Mouse (Mus musculus): ENCODE measurements around the gene Ms4a5. TPM values are rescaled to one million over a fixed set of nuclear protein-coding genes. Genes with fewer than 3 reads are reported as not detected.
"Not testable (repeated sequence)": the region's sequence is repeated elsewhere in the genome, so short reads cannot be mapped to it uniquely, and the experiment has no call there.

The Ms4a5 gene
- total RNA-seq (2021): not detected
- long read RNA-seq, experiment 1: 0 reads
- long read RNA-seq, experiment 2: 0 reads

DNA sequence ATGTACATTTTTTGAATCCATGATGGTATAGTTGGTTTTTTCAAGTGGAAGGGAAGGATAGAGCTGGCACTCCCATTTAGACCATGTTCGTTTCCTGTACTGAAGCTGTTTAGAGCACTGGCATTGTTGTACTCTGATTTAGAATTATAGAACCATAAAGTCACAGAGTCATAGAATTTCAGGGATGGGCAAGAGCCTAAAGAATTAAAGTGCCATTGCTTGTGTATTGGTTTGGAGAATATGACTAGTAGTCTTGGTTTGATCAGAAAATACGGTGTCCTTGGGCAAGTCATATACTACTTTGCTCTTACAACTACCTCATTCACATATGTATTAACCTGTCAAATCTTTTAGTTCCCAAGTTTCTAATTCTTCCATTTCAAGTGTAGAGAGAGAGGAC lies at the start of gene Ms4a5:
Ms4a5 (minus strand) TSS at position 101 of the 400 bp plus-strand sequence.
- intact Hi-C loops (cut with DNase I): no loop called here
- no peak within 1 kb of the TSS for H3K27ac ChIP-seq
- DNase-seq: no peak
- H3K4me3 ChIP-seq: no peak within 1 kb of the TSS
- no peak for TF ChIP-seq CTCF (IDR thresholded peaks at IDR 0.05)

GRCm38 (mm10) chr19:11321123-11321522 lies 37.5 kb upstream of the Ms4a5 start:
- H3K4me3 ChIP-seq: no peak overlapping the region
- no peak for DNase-seq
- intact Hi-C loops (cut with DNase I): no loop called here
- no peak for TF ChIP-seq CTCF (IDR thresholded peaks at IDR 0.05)
- no peak overlapping the region for H3K27ac ChIP-seq

- Histone ChIP-seq H3K4me3 (no peak overlapping the region), H3K27ac (no peak overlapping the region)
- intact Hi-C loops (cut with DNase I): no loop called here
- no peak for DNase-seq
- TF ChIP-seq CTCF (IDR thresholded peaks at IDR 0.05): no peak
These were observed 33.1 kb upstream of the Ms4a5 start for GRCm38 (mm10) chr19:11316786-11317185.

DNA sequence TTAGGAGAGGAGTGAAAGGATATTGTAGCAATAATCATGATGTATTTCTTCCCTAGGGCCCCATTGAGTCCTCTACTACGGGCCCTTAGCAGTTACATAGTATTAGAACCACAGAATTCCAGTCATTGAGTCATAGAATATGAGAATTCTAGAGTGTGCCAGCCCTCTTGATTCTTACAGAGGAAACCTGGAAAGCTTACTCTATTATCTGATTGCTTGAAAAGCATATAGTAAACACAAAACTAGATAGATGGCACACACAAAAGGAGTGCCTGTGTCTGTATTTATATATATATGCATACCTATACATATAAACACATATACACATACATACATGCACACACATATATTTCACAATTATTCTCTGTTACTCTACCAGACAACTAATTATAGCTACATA lies 30.7 kb upstream of the Ms4a5 start, which contains the start of gene Ms4a14:
Ms4a14 (minus strand) TSS at position 101 of the 400 bp plus-strand sequence.
- no peak for TF ChIP-seq CTCF (IDR thresholded peaks at IDR 0.05)
- Histone ChIP-seq H3K4me3 (no peak within 1 kb of the TSS), H3K27ac (no peak within 1 kb of the TSS)
- no peak for DNase-seq
- intact Hi-C loops (cut with DNase I): no loop called here

DNA sequence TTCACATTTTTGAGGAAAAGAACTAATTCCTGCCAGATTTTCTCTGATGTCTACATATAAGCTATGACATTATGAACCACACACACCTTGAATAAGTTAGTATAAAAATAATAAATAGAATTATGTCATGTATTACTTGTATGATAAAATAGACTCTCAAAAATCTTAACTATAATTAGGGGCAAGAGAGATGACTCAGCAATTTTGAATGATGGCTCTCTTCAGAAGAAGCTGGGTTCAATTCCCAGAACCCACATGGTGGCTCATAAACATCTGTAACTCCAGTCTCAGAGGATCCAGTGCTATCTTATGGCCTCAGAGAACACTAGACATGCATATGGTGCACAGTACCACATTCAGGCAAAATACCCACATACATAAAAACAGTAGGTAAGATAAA lies 25.2 kb upstream of the Ms4a5 start:
- no peak for DNase-seq
- no peak overlapping the region for H3K27ac ChIP-seq
- TF ChIP-seq CTCF (IDR thresholded peaks at IDR 0.05): no peak
- H3K4me3 ChIP-seq: no peak overlapping the region
- intact Hi-C loops (cut with DNase I): no loop called here

DNA sequence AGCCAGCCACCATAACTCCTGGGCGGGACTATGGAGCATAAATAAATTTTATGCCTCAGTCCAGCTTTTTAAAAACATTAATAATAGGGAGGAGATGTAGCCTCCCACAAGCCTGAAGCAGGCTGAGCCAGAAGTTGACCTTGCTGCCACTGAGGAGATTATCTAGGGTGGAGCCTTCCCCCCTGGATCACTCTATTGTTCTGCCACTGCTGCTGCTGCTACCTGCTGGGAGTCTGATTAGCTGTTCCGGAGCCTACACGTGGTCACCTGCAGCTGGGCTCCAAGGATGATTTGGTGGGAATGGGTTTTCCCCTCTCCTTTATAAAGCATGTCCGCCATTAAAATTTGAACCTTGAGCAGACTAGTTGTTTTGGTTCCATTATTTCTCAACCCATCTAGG lies 15.9 kb upstream of the Ms4a5 start:
- intact Hi-C loops (cut with DNase I); H3K27ac ChIP-seq; DNase-seq; H3K4me3 ChIP-seq: not testable (repeated sequence)

DNA sequence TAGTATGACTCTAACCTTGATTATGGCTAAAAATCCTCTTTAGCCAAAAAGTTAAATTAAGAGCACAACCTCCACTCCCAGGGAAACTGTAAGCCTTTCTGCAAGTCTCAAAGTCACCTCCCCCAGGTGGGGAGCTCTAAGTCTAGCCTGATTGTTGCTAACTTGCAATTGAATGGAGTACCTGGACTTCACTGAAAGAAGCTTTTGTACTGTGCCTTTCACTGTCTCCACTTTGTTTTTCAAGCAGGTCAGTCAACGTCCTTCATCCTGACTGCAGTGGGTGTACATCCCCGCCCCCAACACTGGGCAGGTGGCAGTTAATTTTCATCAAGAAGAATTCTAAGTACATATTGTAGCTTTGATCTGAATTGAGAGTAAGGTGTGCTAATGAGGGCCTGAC lies 15.3 kb upstream of the Ms4a5 start:
- TF ChIP-seq CTCF (IDR thresholded peaks at IDR 0.05): no peak
- intact Hi-C loops (cut with DNase I): no loop called here
- Histone ChIP-seq H3K4me3 (no peak overlapping the region), H3K27ac (no peak overlapping the region)
- no peak for DNase-seq

GRCm38 (mm10) chr19:11293616-11294015 lies 9.9 kb upstream of the Ms4a5 start:
- intact Hi-C loops (cut with DNase I); DNase-seq: not testable (repeated sequence)
- H3K27ac ChIP-seq: peak overlapping the region; percentile 70
- H3K4me3 ChIP-seq: peak overlapping the region; percentile 67

GRCm38 (mm10) chr19:11292990-11293389 lies 9.3 kb upstream of the Ms4a5 start:
- intact Hi-C loops (cut with DNase I): no loop called here
- TF ChIP-seq CTCF (IDR thresholded peaks at IDR 0.05): no peak
- peak overlapping the region; percentile 67 for H3K4me3 ChIP-seq
- DNase-seq: no peak
- H3K27ac ChIP-seq: peak overlapping the region; percentile 70

GRCm38 (mm10) chr19:11280223-11280622 lies 3.5 kb downstream of the Ms4a5 start:
- intact Hi-C loops (cut with DNase I): no loop called here
- DNase-seq: no peak
- H3K4me3 ChIP-seq: no peak overlapping the region

DNA sequence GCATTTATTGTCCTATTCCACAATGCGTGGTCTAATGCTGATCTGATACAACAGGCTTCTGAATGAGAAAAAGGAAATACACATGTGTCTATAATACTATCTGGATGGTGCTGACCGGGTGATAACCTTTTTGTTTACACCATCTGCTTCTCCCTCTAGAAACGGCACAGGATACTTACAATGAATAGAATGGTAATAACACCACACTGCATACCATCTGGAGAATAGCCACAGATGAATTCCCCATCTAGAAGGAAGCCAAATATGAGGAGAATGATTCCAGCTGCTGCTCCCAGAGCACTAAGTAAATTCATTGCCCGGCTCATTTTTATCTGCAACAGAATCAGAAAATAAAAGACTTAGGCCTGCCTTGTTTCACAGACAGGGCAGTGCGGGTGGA lies 7.2 kb downstream of the Ms4a5 start:
- intact Hi-C loops (cut with DNase I): no loop called here
- Histone ChIP-seq H3K4me3 (no peak overlapping the region), H3K27ac (no peak overlapping the region)
- DNase-seq: no peak
- no peak for TF ChIP-seq CTCF (IDR thresholded peaks at IDR 0.05)

More at GRCm38 (mm10) chr19:11280223-11280622, 3.5 kb downstream of the Ms4a5 start:
- TF ChIP-seq CTCF (IDR thresholded peaks at IDR 0.05): no peak
- H3K27ac ChIP-seq: no peak overlapping the region

- intact Hi-C loops (cut with DNase I): no loop called here
- no peak overlapping the region for H3K4me3 ChIP-seq
- no peak overlapping the region for H3K27ac ChIP-seq
- no peak for TF ChIP-seq CTCF (IDR thresholded peaks at IDR 0.05)
- no peak for DNase-seq
These were observed 16.7 kb downstream of the Ms4a5 start for GRCm38 (mm10) chr19:11266956-11267355.

GRCm38 (mm10) chr19:11266052-11266845 lies 17.4 kb downstream of the Ms4a5 start, which contains the start of gene Ms4a1:
Gene Ms4a1, minus strand, starts transcription at chr19:11266241.
- intact Hi-C loops (cut with DNase I): no loop called here
- no peak for DNase-seq
- TF ChIP-seq CTCF (IDR thresholded peaks at IDR 0.05): no peak
- Histone ChIP-seq H3K27ac (no peak within 1 kb of the TSS), H3K4me3 (no peak within 1 kb of the TSS)
